Mouse (Mus musculus): ENCODE results near the gene Msn.

The Msn gene

DNA sequence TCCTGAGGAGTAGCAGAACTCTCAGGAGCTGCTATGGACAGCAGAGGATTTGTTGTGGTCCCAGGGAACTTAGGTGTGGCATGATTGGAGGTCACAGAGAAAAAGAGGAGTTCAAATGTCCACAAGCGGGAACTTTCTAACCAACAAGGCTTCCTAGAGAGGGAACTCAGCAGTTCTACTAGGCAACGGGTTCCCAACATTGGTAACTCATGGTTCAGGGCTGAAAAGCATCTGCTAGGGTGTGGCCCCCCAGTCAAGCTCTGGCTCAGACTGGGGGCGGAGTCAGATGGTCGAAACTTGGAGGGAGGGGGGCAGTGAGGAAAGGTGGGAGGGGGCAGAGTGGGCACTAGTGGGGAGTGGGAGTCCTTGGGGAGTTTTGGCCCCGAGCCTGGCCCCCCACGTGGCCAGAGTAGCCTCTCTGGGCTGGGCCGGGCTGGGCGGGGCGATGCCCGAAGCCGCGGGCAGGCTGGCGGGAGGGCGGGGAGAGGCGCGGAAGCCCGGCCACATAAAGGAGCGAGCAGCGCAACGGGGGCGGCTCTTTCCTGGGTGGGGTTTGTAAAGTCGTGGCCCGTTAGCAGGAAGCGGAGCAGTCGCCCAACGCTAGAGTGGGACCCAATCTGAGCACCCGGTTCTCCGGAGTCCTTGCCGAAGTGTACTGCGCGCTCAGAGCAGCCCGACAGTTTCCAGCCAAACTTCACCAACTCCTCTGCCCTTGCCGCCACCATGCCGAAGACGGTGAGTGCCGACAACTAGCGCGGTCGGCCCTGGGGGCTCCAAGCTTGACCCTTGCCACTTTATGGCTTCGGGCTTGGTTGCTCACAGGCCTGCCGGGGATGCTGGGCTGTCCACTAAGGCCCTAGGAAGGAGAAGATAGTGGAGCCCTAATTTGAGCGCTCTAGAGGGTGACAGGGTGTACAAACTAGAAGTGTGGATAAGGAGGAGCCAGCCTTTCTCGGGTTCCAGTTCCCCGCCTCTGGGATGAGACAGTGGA is at the start of gene Msn:
Msn (plus strand) TSS at position 534 of the 991 bp plus-strand sequence.
- DNase-seq (ENCODE audit: low read depth) = peak; percentile 60

DNA sequence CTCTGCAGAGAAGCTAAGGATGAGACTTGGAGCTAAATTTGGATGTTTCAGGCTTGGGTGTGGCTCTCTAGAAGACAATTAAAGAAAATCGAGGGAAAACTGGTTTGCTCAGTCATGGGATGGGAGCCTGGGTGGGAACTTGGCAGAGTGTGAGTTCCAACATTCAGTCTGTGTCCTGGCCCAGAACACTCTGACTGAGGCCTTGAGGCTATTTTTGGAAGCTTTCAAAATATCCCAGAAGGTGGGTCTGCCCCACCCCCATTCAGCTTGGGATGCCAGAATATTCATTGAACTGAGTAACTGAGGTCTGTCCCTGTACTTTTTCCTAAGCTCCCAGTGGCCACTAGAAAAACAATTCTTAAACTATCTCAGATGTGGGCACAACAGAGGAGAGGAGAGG is 43.0 kb upstream of the Msn start:
- no peak for DNase-seq (ENCODE audit: low read depth)

DNA sequence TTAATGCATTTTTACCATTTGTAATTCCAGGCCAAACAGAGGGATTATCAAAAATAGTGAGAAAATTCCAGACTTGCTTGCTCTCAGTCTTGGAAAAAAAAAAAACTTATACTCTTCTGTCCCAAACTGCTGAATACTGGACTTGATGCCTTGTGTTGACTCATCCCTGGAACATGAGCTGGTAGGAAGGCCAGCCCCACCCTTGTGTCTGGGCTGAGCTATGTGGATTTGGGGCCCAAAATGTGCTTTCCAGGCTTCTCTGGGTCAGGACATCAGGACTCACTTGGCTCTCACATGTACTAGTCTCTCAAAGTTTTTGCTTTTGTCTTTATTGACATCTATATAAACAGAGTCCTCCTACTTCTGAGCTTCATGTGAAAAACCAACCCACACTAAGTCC is 18.1 kb upstream of the Msn start:
- DNase-seq (ENCODE audit: low read depth) = no peak

DNA sequence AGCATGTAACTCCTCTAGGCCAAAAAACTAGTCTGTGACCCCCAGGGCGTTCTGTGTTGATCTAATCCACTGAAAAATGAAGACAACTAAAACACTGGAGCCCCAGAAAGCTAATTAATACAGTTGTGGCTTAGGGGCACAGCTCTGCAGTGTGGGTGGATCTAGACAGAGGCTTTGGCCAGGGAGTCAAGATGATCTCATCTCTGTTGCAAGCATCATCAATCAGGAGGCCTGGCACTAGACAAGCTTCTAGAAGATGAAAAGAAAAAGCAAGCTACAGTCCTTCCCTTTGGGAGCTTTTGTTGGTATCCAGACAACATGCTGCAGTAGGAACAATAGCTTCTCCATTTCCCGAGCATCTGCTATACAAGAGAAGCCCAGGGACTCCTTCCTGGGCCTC is 9.6 kb upstream of the Msn start:
- DNase-seq (ENCODE audit: low read depth) = no peak

DNA sequence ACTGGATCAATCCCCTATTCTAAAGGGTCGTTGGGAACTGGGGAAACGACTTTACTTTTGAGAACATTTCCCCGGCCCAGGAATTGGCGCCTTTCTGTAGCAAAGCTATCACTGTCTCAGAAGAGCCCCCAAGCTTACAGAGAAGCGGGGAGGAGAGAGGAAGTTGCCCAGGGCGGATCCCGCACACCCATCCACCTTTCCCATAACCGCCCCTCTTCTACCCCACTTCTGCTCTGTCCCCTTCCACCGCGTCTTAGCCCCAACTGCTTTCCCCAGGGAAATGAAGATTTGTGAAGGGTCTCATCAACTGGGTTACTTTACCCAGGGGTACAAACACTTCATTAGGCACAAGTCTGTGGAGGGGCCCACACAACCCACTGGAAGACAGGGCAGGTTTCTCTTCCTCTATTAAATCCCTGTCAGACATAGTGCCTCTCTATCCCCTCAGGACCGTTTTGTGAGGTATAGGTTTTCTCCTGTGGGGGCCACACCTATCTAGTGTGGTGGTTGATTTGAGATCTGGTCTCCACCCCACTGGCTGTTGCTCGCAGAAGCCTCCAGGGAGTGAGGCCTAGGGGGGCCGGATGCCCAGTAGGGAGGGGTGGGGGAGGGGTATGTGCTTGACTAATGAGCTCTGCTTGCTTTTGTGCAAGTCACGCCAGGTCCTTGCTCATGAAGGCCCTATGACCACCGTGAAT is 820 bp downstream of the Msn start:
- peak; percentile 50 for DNase-seq (ENCODE audit: low read depth)

DNA sequence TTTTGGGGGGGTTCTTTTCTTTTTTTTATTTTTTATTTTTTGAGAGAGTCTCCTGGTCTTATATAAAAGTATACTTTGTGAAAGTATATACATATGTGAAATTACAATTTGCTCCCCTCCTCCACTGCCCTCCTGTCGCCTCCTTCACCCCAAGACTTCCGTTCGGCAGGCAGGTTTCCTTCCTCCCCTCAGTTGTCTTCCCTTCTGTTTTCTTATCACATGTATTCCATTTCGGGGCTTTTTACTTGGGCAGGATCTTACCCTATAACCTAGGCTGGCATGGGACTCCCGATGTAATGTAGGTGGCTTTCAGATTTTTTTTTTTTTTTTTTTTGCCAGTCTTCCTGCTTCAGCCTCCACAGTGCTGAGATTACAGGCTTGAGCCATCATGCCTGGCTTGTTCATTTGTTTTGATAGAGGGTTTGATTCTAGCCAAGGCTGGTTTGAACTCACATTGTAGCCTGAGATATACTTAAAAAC is 1.7 kb downstream of the Msn start:
- no peak for DNase-seq (ENCODE audit: low read depth)

DNA sequence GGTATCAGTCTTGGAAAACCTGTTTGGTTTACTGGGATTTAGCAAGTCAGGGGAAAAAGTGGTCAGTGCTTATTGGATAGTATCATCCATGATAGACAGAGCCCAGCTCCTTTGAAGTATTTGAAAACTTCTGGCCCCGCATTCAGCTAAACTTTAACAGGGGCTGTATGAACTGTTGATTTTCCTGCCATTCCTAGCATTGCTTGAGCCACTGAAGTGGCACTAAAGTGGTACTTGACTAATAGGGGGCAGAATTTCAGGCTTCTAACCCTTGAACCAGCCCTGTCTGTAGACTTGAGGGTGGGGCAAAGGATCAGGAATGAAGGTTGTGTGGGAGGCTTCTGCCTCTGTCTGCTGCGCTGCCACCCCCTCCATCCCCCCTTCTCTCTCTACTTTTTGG is 3.2 kb downstream of the Msn start:
- DNase-seq (ENCODE audit: low read depth) = no peak

DNA sequence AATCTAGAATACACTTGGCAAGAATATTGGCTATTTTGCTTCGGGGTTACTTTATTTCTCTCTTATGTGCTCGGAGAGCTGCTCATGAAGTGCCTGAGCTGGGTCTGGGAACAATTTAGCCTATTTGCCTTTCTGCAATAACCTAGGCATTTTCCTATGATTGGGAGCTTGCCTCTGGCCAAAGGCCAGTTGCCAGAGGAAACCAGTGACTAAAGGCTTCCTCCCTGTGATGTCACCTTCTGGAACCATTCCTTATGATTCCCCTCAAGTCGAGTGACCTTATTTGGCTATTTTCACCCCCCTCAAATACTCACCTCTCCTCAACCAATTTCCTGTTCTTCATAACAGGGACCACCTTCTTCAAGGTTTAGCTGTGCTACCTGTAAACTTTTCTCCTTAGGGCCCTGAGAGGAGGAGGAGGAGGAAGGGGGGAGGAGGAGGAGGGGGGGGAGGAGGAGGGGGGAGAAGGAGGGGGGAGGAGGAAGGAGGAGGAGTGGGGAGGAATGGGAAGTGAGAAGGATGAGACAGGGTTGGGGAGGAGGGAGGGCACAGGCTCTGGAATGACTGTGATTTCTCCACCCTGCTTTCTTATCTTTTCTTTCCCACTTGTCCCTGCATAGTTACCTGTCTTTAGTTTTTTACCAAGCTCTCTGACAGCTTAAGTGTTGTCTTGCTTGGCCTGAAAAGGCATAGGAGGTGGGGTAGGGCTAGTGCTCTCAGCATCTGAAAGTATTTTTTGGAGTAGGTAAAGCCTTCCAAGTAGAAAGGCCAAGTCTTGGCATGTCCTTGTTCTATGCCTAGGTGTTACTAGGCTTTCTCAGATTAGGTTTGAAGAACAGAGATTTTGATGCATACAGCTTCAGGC is 11.8 kb downstream of the Msn start:
- DNase-seq (ENCODE audit: low read depth) = no peak

DNA sequence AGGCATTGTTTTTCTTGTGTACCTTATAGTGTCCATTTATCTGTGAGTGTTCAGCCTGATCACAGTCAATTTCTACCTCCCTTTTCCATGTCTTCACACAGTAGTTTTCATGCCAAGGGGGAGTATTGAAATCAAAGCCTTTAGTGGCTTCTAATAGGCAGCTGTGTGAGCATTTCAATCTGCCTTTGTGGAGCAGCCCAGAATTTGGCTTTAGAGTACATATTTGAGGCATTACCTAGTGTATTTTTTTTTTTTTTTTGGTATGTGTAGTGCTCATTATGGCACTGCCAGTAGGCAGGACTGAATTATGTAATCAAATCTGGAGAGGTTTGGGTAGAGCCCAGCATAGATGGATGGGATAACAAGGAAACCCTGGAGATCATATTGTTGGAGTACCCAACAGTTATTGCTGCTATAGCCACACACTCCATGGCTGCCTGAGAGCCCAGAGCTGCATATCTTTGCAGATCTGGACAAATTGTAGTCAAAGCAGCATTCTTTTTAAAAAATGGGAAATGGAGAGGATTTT is 17.3 kb downstream of the Msn start:
- no peak for DNase-seq (ENCODE audit: low read depth)

DNA sequence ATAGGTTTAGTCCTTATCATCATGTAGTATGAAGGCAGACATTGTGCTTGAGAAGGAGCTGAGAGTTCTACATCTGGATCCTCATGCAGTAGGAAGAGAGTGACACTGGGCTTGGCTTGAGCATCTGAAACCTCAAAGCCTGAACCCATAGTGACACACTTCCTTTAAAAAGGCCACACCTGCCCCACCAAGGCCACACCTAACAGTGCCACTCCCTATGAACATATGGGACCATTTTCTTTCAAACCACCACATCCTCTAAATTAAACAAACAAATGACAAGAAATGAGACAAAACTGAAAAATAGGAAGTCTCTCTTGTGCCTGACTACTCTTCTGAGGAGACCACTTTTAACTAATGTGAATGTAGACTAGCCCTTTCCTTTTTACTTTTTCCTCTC is 19.7 kb downstream of the Msn start:
- DNase-seq (ENCODE audit: low read depth) = no peak

DNA sequence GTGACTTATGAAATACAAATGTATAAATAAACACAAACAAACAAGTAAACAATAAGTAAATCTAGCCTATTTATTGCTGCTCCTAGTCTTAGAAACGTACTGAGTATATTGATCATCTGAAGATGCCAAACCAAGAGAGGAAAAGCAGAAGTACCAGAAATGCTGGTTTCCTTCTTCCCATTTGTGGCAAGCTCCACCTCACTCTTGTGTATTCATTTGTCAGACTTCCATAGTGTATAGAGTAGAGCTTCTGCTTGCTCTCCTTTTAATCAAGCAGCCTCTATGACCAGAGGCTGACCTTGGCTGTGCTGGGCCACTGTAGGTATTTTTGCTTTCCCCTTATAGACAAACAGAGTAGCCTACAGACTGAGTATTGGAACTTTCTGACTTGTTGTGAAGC is 21.5 kb downstream of the Msn start:
- no peak for DNase-seq (ENCODE audit: low read depth)

DNA sequence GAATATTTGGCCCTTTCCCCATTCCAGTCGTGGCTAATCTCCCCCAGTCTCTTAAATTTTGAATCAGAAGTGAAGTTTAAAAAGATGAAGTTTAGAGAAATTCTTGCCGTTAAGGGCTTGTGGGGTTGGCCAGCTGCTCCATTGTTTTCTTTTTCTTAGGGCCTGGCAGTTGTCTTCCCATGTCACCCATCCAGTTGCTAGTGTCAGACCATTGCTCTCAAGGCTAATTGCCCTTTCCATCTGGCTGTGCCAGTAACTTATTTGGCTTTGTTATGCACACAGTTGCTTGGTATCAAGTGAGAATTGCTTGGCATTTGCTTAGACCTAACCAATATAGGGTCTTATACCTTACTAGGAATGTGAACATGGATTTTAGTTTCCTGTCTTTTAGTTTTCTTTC is 24.2 kb downstream of the Msn start:
- no peak for DNase-seq (ENCODE audit: low read depth)

DNA sequence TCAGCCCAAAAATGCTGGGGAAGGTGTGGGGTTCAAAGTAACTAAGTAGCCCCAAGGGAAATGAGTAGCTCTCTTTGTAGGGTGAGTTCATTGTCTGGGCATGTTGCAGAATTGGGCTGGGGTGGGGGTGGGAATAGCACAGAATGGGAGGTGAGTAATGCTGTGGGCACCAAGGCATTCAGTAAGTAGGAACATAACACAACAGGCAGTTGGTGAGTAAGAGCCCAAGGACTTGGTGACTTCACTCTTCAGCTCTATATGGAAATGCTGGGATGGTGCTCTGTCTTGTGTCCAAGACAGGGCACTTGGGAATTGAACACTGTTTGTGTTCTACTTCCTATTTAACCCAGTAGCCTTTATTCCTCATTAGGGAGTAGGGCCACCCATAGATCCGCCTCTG is 26.1 kb downstream of the Msn start:
- no peak for DNase-seq (ENCODE audit: low read depth)

DNA sequence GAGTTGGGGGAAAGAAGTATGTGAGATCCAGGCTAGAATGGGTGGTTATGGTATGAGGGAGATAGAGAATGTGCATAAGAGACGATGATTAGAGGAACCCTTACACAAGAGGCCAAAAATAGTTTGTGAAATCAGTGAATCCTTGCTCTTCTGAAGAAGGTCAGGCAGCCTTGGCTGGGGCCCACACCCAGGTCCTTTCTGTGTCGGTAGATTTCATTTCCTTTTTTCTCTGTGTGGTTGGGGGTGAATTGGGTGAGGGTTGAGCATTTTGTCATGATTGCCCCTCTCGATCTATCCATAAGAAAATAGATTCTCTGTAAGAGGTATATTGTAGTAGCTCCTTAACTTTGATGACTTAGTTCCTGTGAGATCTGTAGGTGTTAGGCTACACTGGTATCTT is 31.0 kb downstream of the Msn start:
- no peak for DNase-seq (ENCODE audit: low read depth)

DNA sequence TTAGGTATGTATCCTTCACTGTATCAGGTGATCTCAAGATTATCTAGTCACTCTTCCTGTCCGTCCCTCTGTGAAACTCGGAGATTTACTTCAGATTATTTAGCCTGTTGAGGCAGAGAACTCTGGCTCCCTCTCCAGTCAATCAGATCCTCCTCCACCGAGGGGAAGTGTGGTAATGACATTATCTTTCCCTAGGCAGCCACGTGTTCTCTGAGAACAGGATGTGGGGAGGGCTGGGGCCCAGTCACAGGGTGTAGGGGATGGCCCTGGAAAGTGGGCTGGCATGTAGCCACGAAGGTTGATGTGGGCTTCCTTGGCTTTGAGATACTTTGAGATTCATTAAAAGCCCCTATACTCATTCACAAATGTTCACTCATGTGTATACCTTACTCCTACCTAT is 34.3 kb downstream of the Msn start:
- DNase-seq (ENCODE audit: low read depth) = peak; percentile 60

DNA sequence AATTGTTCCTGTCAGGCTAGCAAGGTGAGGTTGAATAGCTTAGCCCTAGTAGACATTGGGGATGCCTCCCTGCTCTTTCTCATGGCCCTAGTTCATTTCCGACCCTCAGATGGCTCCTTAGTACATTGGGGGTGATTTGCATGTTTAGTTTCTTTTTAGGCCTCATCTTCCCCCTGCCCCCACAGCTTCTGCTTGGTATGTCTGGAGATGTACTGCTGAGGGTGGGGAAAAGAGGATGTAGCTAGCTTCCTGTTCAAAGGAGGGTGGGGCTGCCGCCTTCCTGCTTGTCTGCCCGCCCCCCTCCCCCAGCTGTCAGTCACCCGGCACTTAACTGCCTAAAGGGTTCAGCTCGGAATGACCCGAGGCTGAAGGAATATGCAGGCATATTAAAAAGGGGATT is 34.8 kb downstream of the Msn start:
- DNase-seq (ENCODE audit: low read depth) = no peak

DNA sequence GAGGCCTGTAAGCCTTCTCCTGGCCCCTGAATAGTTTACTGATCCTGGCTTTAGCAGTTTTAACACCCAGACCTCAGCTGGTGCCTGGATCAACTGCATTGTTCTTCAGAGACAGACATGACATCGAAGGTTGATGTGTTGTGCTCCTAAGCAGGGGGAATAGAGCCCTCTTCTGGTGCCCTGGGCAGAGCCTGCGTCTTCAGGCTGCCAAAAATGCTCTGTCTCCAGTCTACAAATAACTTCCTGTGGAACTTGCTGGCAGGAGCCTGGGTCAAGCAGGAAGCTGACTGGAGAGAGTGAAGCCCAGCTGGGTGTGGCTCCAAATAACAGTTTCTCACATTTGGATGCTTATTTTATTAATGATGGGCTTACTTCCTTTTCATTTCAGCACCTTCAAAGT is 37.4 kb downstream of the Msn start:
- DNase-seq (ENCODE audit: low read depth) = no peak

DNA sequence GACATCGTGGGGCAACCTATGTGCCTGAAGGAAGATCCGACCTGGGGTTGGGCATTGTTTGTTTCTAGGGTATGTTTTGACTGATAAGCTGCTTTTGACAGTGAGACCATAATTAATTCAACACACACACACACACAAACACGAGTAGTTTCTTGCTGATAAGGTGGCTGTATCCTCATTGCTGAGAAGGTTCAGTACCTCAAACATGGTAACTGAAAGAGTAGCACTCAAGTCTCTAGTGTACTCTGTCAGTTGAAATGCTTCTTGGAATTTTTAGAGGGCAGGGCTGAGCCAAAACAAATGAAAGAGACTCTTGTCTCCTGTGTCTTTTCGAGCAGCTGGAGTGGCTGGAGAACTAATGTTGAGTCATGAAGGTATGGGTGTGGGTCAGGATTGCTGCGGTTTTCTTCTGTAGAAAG is 38.4 kb downstream of the Msn start:
- DNase-seq (ENCODE audit: low read depth) = no peak

DNA sequence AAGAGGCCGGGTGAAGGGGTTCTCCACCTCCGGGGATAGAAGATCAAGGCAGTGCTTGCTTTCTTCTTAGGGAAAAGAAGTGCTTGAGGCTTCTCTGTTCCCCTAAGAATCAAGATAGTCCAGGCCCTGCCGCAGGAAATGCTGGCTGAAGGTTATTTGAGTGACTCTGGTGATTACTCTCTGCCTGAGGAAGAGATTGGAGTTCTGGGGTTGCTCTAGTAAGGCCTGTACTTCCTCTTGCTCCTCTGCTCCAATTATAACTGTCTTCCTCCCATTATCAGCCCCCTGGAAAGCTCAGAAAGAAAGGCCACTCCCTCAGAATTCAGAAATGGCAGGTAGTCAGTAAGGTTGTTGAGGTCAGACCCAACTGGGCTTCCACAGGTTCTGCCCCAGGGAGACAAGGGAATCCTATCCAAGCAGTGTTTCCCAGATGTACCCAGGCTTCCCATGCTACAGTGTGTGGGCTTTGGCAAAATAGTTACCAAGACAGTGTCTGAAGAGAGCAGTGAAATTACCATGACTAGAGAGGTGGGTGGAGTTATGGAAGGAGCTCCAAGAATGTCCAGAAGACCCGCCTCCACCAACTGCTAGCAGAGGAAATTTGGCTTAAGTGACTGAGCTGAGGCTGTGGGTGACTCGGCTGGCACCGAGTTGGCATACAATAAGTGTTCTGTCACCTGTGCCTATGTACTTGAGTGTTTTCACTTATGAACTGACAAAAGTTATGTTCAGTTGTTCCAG is 39.2 kb downstream of the Msn start:
- DNase-seq (ENCODE audit: low read depth) = no peak

DNA sequence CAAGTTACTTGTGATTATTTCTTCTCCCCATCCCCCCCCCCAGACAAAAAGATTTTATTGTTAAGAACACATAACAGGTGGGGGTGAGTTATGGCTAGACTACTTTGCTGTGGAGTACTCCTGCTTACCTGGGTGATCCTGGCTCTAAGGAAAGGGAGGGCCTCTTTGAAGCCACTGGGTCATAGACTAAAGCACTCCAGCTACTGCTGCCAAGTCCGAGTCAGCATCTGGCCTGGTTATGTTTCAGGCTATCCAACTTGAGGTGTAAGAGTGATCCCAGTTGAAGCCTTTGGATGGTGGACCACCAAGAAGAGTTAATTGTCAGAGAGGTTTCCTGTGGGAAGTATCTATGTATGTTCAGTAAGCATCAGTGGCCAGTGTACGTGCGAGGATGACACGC is 39.7 kb downstream of the Msn start:
- DNase-seq (ENCODE audit: low read depth) = no peak

DNA sequence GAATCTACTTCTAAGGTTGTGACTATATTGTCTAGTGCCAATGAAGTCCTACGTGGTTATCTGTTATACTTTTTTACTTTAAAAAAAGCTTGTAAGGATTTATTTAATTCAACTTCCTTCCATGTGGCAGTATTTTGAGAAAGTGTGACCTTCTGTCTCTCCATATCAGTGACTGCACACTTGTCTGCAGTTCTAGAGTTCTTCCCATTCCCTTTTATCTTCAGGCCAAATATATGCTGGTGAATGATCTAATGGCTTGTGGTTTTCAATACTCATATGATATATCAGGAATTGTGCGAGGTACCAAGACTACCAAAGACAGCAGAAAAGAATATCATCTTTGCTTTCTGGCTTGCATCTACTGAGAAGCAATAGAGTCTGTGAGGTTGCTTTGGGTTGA is 43.4 kb downstream of the Msn start:
- DNase-seq (ENCODE audit: low read depth) = no peak
